Mouse (Mus musculus): ENCODE results near the gene Rnase10.
"Not testable (repeated sequence)": the region's sequence is repeated elsewhere in the genome, so short reads cannot be mapped to it uniquely, and the experiment has no call there.

The Rnase10 gene

DNA sequence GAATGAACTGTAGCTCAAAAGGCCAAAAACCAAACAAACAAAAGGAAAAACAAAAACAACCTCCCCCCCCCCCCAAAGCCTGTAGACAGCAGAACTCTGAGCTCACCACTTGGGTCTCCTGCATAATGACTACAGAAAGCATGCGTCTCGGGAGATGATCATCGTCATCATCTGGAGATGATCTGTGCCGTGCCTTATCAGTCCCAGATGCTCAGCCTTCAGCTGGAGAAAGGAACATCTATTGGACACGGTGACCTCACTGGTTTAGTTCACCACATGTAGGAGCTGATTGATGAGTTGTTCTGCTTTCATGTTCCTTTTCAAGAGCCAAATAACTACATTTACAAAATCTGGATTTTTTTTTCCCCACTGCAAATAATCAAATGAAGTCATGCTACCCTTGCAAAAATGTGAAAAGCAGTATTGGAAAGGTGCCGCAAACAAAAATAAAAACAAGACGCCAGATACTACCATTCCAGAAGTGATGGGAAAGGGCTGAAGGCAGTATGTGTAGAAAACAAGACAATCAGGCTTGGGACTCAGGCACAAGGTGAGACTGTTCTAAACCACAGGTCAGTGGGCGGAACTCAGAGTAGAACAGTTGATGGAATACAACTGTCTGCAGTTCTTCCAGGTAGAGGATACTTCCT, at the start of gene Rnase10:
TSS of gene Rnase10 (plus strand) at position 600 of the 650 bp plus-strand sequence.
- DNase-seq (ENCODE audit: low read depth) = no peak

- not testable (repeated sequence) for DNase-seq (ENCODE audit: low read depth)
Measured at GRCm38 (mm10) chr14:50958289-50958995, 49.1 kb upstream of the Rnase10 start.

GRCm38 (mm10) chr14:50968216-50968980, 39.2 kb upstream of the Rnase10 start:
- DNase-seq (ENCODE audit: low read depth) = no peak

DNA sequence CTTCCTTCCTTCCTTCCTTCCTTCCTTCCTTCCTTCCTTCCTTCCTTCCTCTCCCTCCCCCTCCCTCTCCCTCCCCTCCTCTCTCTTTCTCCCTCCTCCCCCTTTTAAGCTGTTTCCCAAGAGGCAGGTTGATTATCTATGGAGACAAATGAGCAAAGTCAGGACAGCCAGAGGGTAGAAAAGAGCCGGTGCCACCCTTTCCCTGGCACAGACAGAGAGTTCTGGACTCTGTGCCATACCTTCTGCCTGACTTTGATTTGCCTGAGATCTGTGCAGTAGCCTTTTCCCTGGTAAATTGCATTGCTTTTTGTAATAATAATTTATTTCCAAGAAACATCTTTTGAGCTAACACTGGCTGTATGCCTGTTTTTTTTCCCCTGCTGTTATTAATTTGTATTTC, 38.5 kb upstream of the Rnase10 start:
- no peak for DNase-seq (ENCODE audit: low read depth)

- DNase-seq (ENCODE audit: low read depth) = no peak
Measured at GRCm38 (mm10) chr14:50969558-50970544, 37.7 kb upstream of the Rnase10 start.

- DNase-seq (ENCODE audit: low read depth) = no peak
Measured at GRCm38 (mm10) chr14:50970822-50971221, 36.7 kb upstream of the Rnase10 start.

DNA sequence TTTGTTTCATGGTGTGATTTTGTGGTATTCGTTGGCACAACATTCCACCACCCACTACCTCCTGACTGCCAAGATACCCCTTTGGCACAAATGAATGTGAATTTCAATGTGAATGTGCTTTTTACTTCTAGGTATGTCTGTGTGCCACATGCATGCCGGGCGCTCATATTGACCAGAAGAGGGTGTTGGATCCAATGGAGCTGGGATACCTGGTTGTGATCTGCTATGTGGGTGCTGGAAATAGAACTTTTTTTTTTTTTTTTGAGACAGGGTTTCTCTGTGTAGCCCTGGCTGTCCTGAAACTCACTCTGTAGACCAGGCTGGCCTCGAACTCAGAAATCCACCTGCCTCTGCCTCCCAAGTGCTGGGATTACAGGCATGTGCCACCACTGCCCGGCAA, 34.5 kb upstream of the Rnase10 start:
- DNase-seq (ENCODE audit: low read depth) = not testable (repeated sequence)

DNA sequence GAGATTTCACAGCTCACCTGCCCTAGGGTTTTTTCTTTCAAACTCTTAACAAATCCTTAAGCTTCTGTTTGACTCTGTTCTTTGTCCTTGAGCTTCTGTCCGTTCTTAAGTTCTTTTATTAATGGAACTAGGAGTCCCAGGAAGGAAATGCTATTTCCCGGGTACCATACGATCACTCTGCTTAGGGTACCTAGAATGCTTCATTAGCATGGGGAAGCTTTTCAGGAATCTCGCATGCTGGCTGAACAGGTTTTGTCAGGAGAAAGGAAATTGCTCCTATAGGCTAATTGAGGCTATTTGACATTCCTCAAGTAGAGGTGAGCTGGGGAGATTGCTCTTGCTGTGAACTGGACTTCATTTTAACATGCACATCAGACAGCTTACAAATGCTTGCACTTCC, 33.9 kb upstream of the Rnase10 start:
- no peak for DNase-seq (ENCODE audit: low read depth)

GRCm38 (mm10) chr14:50975001-50975400, 32.5 kb upstream of the Rnase10 start:
- DNase-seq (ENCODE audit: low read depth) = no peak

GRCm38 (mm10) chr14:50976674-50977073, 30.9 kb upstream of the Rnase10 start:
- no peak for DNase-seq (ENCODE audit: low read depth)

DNA sequence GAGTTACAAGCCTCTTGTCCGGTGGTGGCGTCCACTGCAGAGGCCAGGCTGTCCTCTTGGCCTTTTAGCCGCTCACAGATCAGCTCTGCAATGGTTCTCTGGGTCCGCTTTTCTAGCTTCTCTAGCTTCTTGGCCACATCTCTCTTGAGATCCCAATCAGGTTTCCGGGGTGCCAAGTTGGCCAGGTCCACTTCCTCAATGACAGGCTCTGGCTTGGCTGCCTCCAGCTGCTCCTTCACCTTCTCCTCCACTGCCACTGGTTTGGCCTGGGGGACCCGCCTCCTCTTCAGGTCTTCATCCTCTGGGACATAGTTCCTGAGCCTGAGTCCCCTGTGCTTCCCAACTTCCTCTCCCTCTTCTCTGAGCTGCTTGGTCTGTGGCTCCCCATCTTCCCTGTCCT, 29.1 kb upstream of the Rnase10 start:
- not testable (repeated sequence) for DNase-seq (ENCODE audit: low read depth)

DNA sequence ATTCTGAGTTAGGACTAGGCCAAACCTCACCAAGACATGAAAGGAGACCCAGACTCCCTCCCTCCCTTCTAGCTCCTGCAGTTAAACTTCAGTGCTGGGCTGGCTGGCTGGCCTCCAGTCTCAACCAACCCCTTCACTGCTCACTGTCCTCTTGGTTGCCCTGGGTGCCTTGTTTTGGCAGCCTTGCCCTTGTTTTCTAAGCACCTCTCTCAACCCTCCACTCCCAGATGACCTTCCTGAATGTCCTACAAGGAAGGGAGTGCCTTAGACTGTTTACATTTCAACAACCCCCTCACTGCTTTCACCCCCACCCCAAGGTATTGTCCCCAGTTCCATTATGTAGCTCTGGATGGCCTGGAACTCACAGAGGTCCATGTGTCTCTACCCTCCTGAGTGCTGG, 27.9 kb upstream of the Rnase10 start:
- DNase-seq (ENCODE audit: low read depth) = no peak

- peak; percentile 67 for DNase-seq (ENCODE audit: low read depth)
Measured at GRCm38 (mm10) chr14:50981207-50981606, 26.3 kb upstream of the Rnase10 start.

GRCm38 (mm10) chr14:50981837-50982236, 25.7 kb upstream of the Rnase10 start:
- DNase-seq (ENCODE audit: low read depth) = peak; percentile 50

- no peak for DNase-seq (ENCODE audit: low read depth)
Measured at GRCm38 (mm10) chr14:50987668-50988067, 19.9 kb upstream of the Rnase10 start.

GRCm38 (mm10) chr14:50991037-50991436, 16.5 kb upstream of the Rnase10 start:
- no peak for DNase-seq (ENCODE audit: low read depth)

DNA sequence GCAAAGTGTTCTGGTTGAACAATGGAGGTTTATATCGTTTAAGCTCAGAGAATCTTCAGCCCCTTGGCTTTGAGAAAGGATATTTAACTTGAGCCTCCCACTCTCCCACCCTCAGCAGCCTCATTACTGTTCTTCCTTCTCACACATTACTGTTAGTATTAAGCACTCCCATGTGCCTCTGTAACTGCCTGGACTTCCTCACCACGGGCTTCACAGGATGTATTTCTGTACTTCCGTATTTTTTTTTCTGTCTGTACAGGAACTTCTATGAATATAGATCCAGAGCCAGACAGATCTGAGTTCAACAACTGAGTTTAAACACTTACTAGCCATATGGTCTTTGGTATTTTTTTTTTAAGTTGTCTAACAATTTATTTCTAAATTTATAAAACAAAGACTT, 10.5 kb upstream of the Rnase10 start:
- DNase-seq (ENCODE audit: low read depth) = no peak

GRCm38 (mm10) chr14:50997999-50998666, 9.4 kb upstream of the Rnase10 start:
- peak; percentile 66 for DNase-seq (ENCODE audit: low read depth)

GRCm38 (mm10) chr14:51007914-51008713, 563 bp downstream of the Rnase10 start:
- DNase-seq (ENCODE audit: low read depth) = no peak

DNA sequence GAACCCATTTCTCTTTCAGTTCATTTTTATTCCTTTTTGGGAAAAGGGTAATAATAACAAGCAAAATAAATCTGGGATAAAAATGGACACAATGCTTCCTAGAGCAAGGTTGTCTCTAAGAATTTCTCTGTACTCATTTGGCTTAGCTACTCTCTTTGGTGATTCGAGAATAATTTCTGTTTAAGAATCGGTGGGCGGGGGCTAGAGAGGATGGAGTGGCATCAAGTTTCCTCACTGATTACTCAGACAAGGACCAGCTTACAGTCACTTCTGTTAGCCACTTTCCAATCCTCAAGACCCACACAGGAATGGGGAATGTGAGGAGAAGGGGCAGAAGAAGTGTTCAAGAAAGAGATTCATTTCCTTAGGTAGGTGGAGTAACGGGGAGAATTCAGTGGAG, 1.2 kb downstream of the Rnase10 start:
- DNase-seq (ENCODE audit: low read depth) = no peak

Data from 416B (cell line).